Mouse (Mus musculus): ENCODE results near the gene Fam131b. TPM values are rescaled to one million over a fixed set of nuclear protein-coding genes. Genes with fewer than 3 reads are reported as not detected.
A peak's percentile ranks its signal among the peaks of the same experiment; 100 is the strongest.

Gene Fam131b
- polyA plus RNA-seq, 1 experiment = 37.9 TPM

DNA sequence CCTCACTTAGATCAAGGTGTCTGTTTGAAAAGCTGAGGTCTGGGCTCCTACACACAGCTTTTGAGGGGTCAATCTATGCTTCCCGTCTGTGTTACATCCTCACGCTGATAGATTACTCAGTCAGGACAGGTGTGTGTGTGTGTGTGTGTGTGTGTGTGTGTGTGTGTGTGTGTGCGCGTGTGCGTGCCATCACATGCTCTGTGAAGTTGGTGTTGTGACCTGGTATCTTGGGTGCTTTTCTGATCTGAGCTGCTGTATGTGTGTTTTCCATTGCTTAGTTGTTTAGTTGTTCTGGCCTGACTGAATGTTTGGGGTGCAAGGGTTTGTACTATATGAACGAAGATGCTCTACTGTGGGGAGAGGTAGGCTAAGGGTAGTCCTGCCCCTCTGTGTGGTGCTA lies 30.9 kb upstream of the Fam131b start:
- no peak for DNase-seq (ENCODE audit: low read depth)
- no peak for TF ChIP-seq POLR2A (IDR thresholded peaks at IDR 0.05; ENCODE audit: borderline replicate concordance, extremely low read depth, insufficient read depth, insufficient read length, poor library complexity, severe bottlenecking)
- no peak for TF ChIP-seq CTCF (IDR thresholded peaks at IDR 0.05; ENCODE audit: borderline replicate concordance, extremely low read depth, insufficient read depth, insufficient read length)

DNA sequence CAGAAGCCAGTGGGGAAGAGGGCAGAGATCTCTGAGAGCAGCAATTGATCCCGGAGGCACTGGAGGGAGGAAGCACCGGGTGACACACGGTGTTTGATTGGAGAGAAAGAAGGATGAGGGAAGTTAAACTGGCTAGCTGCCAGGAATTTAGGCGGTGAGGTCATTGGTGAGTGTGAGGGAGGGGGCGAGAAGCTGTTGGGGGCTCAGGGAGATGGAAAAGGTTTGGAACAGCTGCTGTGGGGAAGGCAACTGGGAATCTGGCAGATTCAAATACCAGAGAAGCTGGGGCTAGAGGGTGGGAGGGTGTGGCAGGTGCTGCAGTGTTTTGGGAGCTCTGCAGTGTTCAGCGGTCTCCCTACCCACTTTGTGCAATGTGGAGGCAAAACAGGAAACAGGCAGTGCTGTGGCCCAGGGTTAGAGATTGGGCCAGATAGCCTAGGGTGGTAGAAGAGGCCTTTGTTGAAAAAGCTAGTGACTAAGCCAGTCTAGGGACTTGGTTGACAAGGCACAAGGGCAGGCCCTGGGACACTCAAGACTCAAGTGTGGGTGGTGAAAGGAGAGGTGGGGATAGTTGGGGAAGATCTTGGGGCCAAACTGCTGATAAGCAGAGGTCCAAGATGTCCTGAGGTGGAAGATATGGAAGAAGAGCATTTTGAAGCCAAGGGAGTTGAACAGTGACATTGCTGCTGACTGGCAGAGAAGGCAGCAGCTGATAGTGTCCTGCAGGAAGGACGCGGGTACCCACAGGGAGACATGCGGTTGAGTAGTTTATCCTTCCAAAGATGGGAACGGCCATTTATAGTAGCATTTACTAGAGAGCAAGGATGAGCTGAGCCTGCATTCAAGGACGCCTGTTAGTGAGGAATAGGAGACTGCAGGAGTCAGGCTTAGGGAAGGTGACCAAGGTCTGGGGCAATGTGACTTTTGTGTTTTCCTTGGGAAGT lies 29.9 kb upstream of the Fam131b start:
- TF ChIP-seq CTCF (IDR thresholded peaks at IDR 0.05; ENCODE audit: borderline replicate concordance, extremely low read depth, insufficient read depth, insufficient read length) (no peak), POLR2A (IDR thresholded peaks at IDR 0.05; ENCODE audit: borderline replicate concordance, extremely low read depth, insufficient read depth, insufficient read length, poor library complexity, severe bottlenecking) (no peak)
- DNase-seq (ENCODE audit: low read depth) = peak; percentile 73

DNA sequence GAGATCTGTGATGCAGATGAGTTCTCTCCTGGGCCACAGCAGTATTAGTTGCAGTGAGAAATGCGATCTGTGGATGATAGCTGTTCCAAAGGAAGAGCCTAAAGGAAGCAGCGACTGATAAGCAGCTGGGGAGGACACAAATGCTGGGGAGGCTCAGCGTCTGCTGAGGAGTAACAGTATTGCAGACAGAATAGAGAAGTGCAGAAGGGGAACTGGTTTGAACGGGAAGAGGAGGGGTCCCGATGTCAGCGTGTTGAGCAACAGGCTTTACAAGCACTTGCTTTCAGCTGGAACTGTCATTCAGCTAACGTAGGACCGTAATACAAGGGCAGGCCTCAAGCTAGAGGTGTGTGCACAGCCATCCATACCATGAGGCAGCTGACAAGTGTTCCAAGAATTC lies 28.7 kb upstream of the Fam131b start:
- DNase-seq (ENCODE audit: low read depth) = no peak
- TF ChIP-seq POLR2A (IDR thresholded peaks at IDR 0.05; ENCODE audit: borderline replicate concordance, extremely low read depth, insufficient read depth, insufficient read length, poor library complexity, severe bottlenecking) (no peak), CTCF (IDR thresholded peaks at IDR 0.05; ENCODE audit: borderline replicate concordance, extremely low read depth, insufficient read depth, insufficient read length) (no peak)

DNA sequence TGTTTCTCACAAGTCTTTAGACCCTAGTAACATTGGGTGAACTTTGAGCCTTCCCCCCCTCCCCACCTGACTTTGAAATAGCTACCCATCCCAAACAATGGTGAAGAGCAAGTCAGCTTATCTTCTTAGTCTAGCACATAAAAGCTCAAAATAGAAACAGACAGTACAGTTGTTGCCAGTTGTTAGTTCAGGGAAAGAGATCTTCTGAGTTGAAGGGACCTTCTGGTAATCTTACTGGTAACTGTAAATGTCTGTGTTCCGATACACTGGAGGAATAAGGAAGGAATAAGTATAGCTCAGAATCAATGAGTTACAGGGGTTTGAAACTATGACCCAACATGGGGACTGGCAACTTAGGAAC lies 28.0 kb upstream of the Fam131b start:
- TF ChIP-seq CTCF (IDR thresholded peaks at IDR 0.05; ENCODE audit: borderline replicate concordance, extremely low read depth, insufficient read depth, insufficient read length) (no peak), POLR2A (IDR thresholded peaks at IDR 0.05; ENCODE audit: borderline replicate concordance, extremely low read depth, insufficient read depth, insufficient read length, poor library complexity, severe bottlenecking) (no peak)
- DNase-seq (ENCODE audit: low read depth) = no peak

DNA sequence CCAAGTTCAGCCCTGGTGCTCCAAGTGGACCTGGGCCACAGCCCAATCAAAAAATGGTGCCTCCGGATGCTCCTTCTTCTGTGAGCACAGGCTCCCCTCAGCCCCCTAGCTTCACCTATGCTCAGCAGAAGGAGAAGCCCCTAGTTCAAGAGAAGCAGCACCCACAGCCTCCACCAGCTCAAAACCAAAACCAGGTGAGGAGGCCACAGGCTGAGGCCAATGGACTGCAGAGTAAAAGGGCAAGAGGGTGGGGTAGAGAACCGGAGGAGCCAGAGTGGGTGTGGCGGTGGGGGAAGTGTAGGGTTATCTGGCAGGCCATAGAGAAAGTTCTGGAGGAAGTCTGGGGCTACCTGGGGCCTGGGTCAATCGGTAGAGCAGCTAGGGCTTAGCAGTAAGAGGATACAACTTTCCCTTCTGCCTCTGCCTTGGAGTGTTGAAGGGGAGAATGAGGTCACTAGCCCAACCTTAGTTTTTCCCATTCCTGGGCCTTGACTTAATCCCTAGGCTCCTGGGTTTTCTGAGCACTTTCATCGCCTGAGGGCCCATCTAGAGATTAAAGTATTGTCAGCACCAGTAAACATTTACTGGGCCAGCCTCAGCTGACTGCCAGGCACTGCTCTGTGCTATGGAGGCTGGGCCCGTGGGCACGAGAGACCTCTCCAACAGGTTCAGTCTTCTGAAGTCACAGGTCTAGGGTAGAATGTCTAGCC lies 27.5 kb upstream of the Fam131b start:
- TF ChIP-seq POLR2A (IDR thresholded peaks at IDR 0.05; ENCODE audit: borderline replicate concordance, extremely low read depth, insufficient read depth, insufficient read length, poor library complexity, severe bottlenecking) (no peak), CTCF (IDR thresholded peaks at IDR 0.05; ENCODE audit: borderline replicate concordance, extremely low read depth, insufficient read depth, insufficient read length) (no peak)
- no peak for DNase-seq (ENCODE audit: low read depth)

DNA sequence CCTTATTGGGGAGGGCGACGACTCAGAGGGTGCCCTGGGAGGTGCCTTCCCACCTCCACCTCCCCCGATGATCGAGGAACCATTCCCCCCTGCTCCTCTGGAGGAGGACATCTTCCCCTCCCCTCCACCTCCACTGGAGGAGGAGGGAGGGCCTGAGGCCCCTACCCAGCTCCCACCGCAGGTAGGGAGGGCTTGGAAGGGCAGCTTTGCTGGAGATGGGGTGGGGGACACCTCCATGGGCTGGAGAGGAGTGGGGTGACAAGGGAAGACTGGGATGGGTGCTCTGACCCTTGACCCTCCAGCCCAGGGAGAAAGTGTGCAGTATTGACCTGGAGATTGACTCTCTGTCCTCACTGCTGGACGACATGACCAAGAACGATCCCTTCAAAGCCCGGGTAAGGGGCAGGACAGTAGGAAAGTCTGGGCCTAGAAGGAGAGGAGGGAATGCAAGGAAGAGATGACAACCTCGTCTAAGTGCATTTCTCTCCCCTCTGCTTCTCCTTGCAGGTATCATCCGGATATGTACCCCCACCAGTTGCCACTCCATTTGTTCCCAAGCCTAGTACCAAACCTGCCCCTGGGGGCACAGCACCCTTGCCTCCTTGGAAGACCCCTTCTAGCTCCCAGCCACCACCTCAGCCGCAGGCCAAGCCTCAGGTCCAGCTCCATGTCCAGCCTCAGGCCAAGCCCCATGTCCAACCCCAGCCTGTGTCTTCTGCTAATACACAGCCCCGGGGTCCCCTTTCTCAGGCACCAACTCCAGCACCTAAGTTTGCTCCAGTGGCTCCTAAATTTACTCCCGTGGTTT lies 26.7 kb upstream of the Fam131b start:
- DNase-seq (ENCODE audit: low read depth) = no peak
- TF ChIP-seq POLR2A (IDR thresholded peaks at IDR 0.05; ENCODE audit: borderline replicate concordance, extremely low read depth, insufficient read depth, insufficient read length, poor library complexity, severe bottlenecking) (no peak), CTCF (IDR thresholded peaks at IDR 0.05; ENCODE audit: borderline replicate concordance, extremely low read depth, insufficient read depth, insufficient read length) (no peak)

DNA sequence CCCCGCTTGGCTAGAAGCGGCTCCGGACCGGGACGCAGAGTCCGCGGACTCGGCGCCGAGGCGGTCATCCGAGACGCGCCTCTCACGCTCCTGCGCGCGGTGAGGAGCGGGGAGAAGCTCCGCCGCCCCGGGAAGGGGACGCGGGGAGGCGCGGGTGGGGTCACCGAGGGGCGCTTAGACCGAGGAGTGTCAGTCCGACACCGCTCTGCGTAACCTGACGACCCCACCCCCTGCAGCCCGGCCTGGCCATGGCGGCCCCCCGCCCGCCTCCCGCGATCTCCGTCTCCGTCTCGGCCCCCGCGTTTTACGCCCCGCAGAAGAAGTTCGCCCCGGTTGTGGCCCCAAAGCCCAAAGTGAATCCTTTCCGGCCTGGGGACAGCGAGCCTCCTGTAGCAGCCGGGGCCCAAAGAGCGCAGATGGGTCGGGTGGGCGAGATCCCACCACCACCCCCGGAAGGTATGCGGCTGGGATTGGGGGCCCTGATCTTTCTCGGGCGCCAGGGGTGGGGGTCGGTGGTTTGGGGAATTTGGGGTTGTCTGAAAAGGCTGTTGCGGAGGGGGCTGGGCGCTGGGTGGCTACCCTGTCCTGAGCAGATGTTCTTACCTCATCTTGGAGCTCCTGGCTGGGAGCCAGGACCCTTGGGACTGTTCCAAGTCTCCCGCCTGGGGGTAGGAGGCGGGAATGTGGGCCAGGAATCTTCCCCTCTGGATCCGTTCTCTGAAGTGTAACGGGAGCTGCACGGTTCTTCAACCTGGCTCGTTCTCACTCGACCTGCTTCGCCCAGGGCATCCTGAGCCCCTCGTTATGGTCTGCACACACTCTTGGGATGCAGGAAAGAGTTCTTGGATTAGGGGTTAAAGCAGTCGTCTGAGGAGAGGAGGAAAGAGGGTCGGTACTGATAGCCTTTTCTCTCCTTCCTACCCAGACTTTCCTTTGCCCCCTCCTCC lies 25.9 kb upstream of the Fam131b start:
- DNase-seq (ENCODE audit: low read depth) = peak; percentile 83
- TF ChIP-seq POLR2A (IDR thresholded peaks at IDR 0.05; ENCODE audit: borderline replicate concordance, extremely low read depth, insufficient read depth, insufficient read length, poor library complexity, severe bottlenecking) = peak; percentile 86
- TF ChIP-seq CTCF (IDR thresholded peaks at IDR 0.05; ENCODE audit: borderline replicate concordance, extremely low read depth, insufficient read depth, insufficient read length) = no peak

DNA sequence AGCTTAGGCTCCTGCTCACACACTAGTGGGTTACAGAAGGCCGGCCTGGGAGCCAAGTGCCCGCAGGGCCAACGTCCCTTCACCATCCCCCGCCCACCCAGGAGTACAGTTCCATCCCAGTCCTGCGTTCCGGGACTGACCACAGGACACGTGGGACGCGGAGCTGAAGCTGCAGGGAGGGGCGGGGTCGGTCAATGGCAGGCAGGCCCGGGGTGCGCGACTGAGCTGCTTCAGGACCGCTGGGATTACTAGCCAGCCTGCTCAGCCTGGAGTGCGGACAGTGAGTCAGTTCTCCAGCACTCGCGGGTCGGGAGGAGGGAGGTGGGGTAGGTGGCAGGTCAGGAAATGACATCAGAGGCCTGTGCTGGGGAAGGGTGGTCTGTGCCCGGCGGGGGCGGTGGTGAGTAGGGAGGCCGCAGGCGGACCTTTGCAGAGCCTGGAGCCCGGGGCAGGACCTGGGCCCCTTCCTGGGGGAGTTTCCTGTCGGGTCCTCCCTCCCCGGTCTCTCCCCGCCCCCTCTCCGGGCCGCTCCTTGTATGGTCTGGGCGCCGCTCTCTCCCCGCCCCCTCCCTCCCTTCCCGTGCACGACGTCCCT lies 25.1 kb upstream of the Fam131b start, which contains the start of gene Zyx:
Gene Zyx, plus strand, starts transcription at position 205 of the 595 bp plus-strand sequence.
- peak; percentile 93 for DNase-seq (ENCODE audit: low read depth)
- TF ChIP-seq CTCF (IDR thresholded peaks at IDR 0.05; ENCODE audit: borderline replicate concordance, extremely low read depth, insufficient read depth, insufficient read length) = peak; percentile 37; the same call in 1 of the 2 replicates
- no peak for TF ChIP-seq POLR2A (IDR thresholded peaks at IDR 0.05; ENCODE audit: borderline replicate concordance, extremely low read depth, insufficient read depth, insufficient read length, poor library complexity, severe bottlenecking)

DNA sequence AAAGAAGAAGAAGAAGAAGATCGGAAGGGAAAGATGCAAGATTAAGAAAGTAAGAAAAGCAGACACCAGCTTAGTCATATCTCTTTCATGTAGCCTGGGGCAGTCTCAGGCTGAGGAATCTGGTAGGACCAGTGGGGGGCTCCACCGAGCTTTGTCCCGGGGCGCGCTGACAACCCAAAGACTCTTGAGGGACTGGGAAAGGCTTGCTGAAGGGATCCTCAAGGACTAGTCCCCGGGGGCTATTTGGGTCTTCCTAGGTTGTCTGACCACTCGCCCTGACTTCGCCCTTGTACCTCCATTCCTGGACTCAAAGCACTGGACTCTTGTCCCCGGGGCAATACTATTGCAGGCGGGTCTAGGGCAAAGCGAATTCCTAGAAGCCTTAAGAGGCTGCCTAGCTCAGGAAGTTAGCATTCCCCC lies 24.6 kb upstream of the Fam131b start:
- peak; percentile 84 for DNase-seq (ENCODE audit: low read depth)
- TF ChIP-seq POLR2A (IDR thresholded peaks at IDR 0.05; ENCODE audit: borderline replicate concordance, extremely low read depth, insufficient read depth, insufficient read length, poor library complexity, severe bottlenecking) (no peak), CTCF (IDR thresholded peaks at IDR 0.05; ENCODE audit: borderline replicate concordance, extremely low read depth, insufficient read depth, insufficient read length) (peak; percentile 70)

Data from brain, embryonic 14.5 days (tissue).